Mouse (Mus musculus): Measurements from ENCODE around the gene Adgrg3.

GRCm38 (mm10) chr8:94985023-94985422, 32.5 kb upstream of the Adgrg3 start:
- TF ChIP-seq CTCF (IDR thresholded peaks at IDR 0.05; ENCODE audit: insufficient read depth, low read depth, low read length): no peak
- TF ChIP-seq POLR2A (IDR thresholded peaks at IDR 0.05; ENCODE audit: insufficient read depth, low read depth, low read length): no peak

All from olfactory bulb, adult 2 months (tissue).